ENCODE assay signal across 8 mouse cellular contexts in the genomic region with DNA sequence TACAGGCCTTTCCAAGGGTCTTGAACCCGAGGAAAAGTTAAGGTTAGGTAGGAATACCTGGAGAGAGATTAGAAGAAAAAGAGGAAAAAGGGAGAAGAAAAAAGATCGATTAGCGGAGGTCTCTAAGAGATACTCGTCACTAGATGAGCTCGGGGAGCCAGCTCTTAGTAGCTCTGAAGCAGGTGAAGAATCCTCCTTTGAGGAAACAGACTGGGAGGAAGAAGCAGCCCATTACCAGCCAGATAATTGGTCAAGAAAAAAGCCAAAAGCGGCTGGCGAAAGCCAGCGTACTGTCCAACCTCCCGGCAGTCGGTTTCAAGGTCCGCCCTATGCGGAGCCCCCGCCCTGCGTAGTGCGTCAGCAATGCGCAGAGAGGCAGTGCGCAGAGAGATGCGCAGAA.
DNase-seq lines count a peak whose midpoint lies in the region.
"Not testable (repeated sequence)": the region's sequence is repeated elsewhere in the genome, so short reads cannot be mapped to it uniquely, and the experiment has no call there.

No protein-coding gene starts in this region.

- DNase-seq in T-cell, adult 2 months (ENCODE audit: low spot score), result peak; percentile 5
- peak; percentile 5 for DNase-seq in cerebellum, adult 8-10 months
- DNase-seq in gastrocnemius, postnatal 14 days, result peak; percentile 4
- DNase-seq in heart, postnatal 4 days, result peak; percentile 8
- peak; percentile 6 to 14 for DNase-seq in layer of hippocampus, postnatal 10 days (ENCODE audit: low spot score in 2 of 2)
- peak; percentile 1 to 2 for DNase-seq in natural killer cell, adult 2 months (ENCODE audit: low spot score in 2 of 2)
- peak; percentile 16 to 31 for DNase-seq in spleen, postnatal 36 days (ENCODE audit: low spot score in 2 of 2)
- DNase-seq in urinary bladder, adult 2 months (ENCODE audit: low spot score), result peak; percentile 23

- intact Hi-C loops in gastrocnemius, postnatal 14 days (cut with DNase I; ENCODE audit: low total_unique reads), result not testable (repeated sequence)

Comparison
In these comparisons a context has a peak if more than half of its experiments do, and no peak if none do; other contexts are left out.
1. Peak in every context shown above with its lines: DNase-seq.